Mouse (Mus musculus) heart, embryonic 10.5 days (tissue): ENCODE data around the gene Map3k20. TPM values are rescaled to one million over a fixed set of nuclear protein-coding genes. Genes with fewer than 3 reads are reported as not detected.
A peak's percentile ranks its signal among the peaks of the same experiment; 100 is the strongest.

Source experiments
- DNase-seq: peaks from one replicate; pipeline ENCODE4 v3.0.0-alpha.2; 2017; ENCODE audit warnings: low spot score
- H3K27ac ChIP-seq: fragments of 300-500 bp; sonication (generic); 2 replicates; pipeline ENCODE4 v1.5.1; 2016; ENCODE audit warnings: mild to moderate bottlenecking
- H3K27me3 ChIP-seq: fragments of 300-500 bp; sonication (generic); 2 replicates; pipeline ENCODE4 v1.6.1; 2016; ENCODE audit warnings: mild to moderate bottlenecking; ENCODE audit not compliant: poor library complexity, insufficient read depth, severe bottlenecking
- H3K36me3 ChIP-seq: fragments of 300-500 bp; sonication (generic); 2 replicates; pipeline ENCODE4 v1.6.1; 2016; ENCODE audit warnings: mild to moderate bottlenecking, moderate library complexity
- H3K4me1 ChIP-seq: fragments of 300-500 bp; sonication (generic); 2 replicates; pipeline ENCODE4 v1.6.1; 2016; ENCODE audit warnings: mild to moderate bottlenecking
- H3K4me3 ChIP-seq: fragments of 300-500 bp; sonication (generic); 2 replicates; pipeline ENCODE4 v1.5.1; 2016; ENCODE audit warnings: mild to moderate bottlenecking, moderate library complexity
- H3K9me3 ChIP-seq: fragments of 300-500 bp; sonication (generic); 2 replicates; pipeline ENCODE4 v1.6.1; 2016; ENCODE audit warnings: mild to moderate bottlenecking, moderate library complexity
- WGBS: fragments of 180-500 bp; shearing (Covaris S2); methylation state at CpG from one replicate; pipeline ENCODE4 v1.1.7; 2016; 5-methylcytosine and 5-hydroxymethylcytosine counted together
- polyA plus RNA-seq: library from polyadenylated mRNA; unstranded; fragments of >200 nt; fragmentation: Nextera tagmentation; extraction: Ambion mirVana; gene quantifications from 2 replicates; pipeline ENCODE4 v1.2.1, GENCODE M21; 2016

The Map3k20 gene
- polyA plus RNA-seq, 1 experiment from 2014 or later = 27.9 TPM

- DNase-seq = no peak
- H3K4me1 ChIP-seq = peaks cover 10% of the 10 kb centered on the region; the same call in 1 of the 2 replicates
- peaks cover 67% of the 10 kb centered on the region for H3K36me3 ChIP-seq
- H3K9me3 ChIP-seq = no peaks in the 10 kb centered on the region
- no peaks in the 10 kb centered on the region for H3K27me3 ChIP-seq
- 91% methylated on average over 5 of the region's 5 CpGs for WGBS
- H3K27ac ChIP-seq = no peak overlapping the region
- H3K4me3 ChIP-seq = no peak overlapping the region
These were observed 91.5 kb downstream of the Map3k20 start for GRCm38 (mm10) chr2:72376946-72377345.

GRCm38 (mm10) chr2:72379425-72379824, 94.0 kb downstream of the Map3k20 start:
- no peaks in the 10 kb centered on the region for H3K27me3 ChIP-seq
- H3K36me3 ChIP-seq = peaks cover 46% of the 10 kb centered on the region
- H3K4me1 ChIP-seq = 0 out of 2 replicates have a peak, but pooled peaks cover 2% of the 10 kb centered on the region
- no peak overlapping the region for H3K27ac ChIP-seq
- DNase-seq = no peak
- H3K4me3 ChIP-seq = no peak overlapping the region
- no peaks in the 10 kb centered on the region for H3K9me3 ChIP-seq
- 93% methylated on average over 11 of the region's 11 CpGs for WGBS

- H3K36me3 ChIP-seq = peaks cover 46% of the 10 kb centered on the region
- no peaks in the 10 kb centered on the region for H3K27me3 ChIP-seq
- no peak overlapping the region for H3K4me3 ChIP-seq
- no peaks in the 10 kb centered on the region for H3K9me3 ChIP-seq
- DNase-seq = no peak
- WGBS = 73% methylated on average over 6 of the region's 6 CpGs
- no peak overlapping the region for H3K27ac ChIP-seq
- no peaks in the 10 kb centered on the region for H3K4me1 ChIP-seq
These were observed 97.2 kb downstream of the Map3k20 start for GRCm38 (mm10) chr2:72382662-72383061.

- Histone ChIP-seq H3K27ac (no peak overlapping the region), H3K36me3 (peaks cover 46% of the 10 kb centered on the region)
- 68% methylated on average over 11 of the region's 11 CpGs for WGBS
These were observed 97.9 kb downstream of the Map3k20 start for GRCm38 (mm10) chr2:72383321-72383720.

GRCm38 (mm10) chr2:72389411-72389810, 104.0 kb downstream of the Map3k20 start:
- Histone ChIP-seq H3K27ac (no peak overlapping the region), H3K36me3 (peaks cover 33% of the 10 kb centered on the region), H3K4me1 (peaks cover 20% of the 10 kb centered on the region; the same call in 1 of the 2 replicates), H3K4me3 (no peak overlapping the region), H3K9me3 (no peaks in the 10 kb centered on the region), H3K27me3 (no peaks in the 10 kb centered on the region)
- no peak for DNase-seq
- 79% methylated on average over 13 of the region's 13 CpGs for WGBS

More at GRCm38 (mm10) chr2:72383321-72383720, 97.9 kb downstream of the Map3k20 start:
- no peak for DNase-seq
- no peaks in the 10 kb centered on the region for H3K4me1 ChIP-seq
- H3K9me3 ChIP-seq = no peaks in the 10 kb centered on the region
- H3K4me3 ChIP-seq = no peak overlapping the region
- H3K27me3 ChIP-seq = no peaks in the 10 kb centered on the region

GRCm38 (mm10) chr2:72389942-72390341, 104.5 kb downstream of the Map3k20 start:
- Histone ChIP-seq H3K27me3 (no peaks in the 10 kb centered on the region), H3K36me3 (peaks cover 34% of the 10 kb centered on the region), H3K9me3 (no peaks in the 10 kb centered on the region), H3K27ac (no peak overlapping the region; the same call in 1 of the 2 replicates), H3K4me3 (no peak overlapping the region), H3K4me1 (peaks cover 20% of the 10 kb centered on the region; the same call in 1 of the 2 replicates)
- 21% methylated on average over 9 of the region's 9 CpGs for WGBS
- peak; percentile 89 for DNase-seq

- Histone ChIP-seq H3K4me1 (peaks cover 20% of the 10 kb centered on the region; the same call in 1 of the 2 replicates), H3K27me3 (no peaks in the 10 kb centered on the region), H3K4me3 (no peak overlapping the region), H3K27ac (peak overlapping the region; percentile 67; the same call in 1 of the 2 replicates), H3K36me3 (peaks cover 36% of the 10 kb centered on the region), H3K9me3 (no peaks in the 10 kb centered on the region)
- WGBS = 58% methylated on average over 6 of the region's 6 CpGs
- DNase-seq = no peak
These were observed 105.0 kb downstream of the Map3k20 start for GRCm38 (mm10) chr2:72390474-72390873.

- Histone ChIP-seq H3K36me3 (peaks cover 38% of the 10 kb centered on the region), H3K27me3 (no peaks in the 10 kb centered on the region), H3K27ac (peak overlapping the region; percentile 67; the same call in 1 of the 2 replicates), H3K4me1 (peaks cover 20% of the 10 kb centered on the region; the same call in 1 of the 2 replicates), H3K4me3 (no peak overlapping the region), H3K9me3 (no peaks in the 10 kb centered on the region)
- DNase-seq = no peak
- 48% methylated on average over 4 of the region's 4 CpGs for WGBS
These were observed 105.6 kb downstream of the Map3k20 start for GRCm38 (mm10) chr2:72391024-72391423.

- no peaks in the 10 kb centered on the region for H3K27me3 ChIP-seq
- no peak overlapping the region for H3K27ac ChIP-seq
- H3K4me1 ChIP-seq = peaks cover 20% of the 10 kb centered on the region; the same call in 1 of the 2 replicates
- no peak overlapping the region for H3K4me3 ChIP-seq
- H3K36me3 ChIP-seq = peaks cover 39% of the 10 kb centered on the region
- 94% methylated on average over 2 of the region's 2 CpGs for WGBS
- H3K9me3 ChIP-seq = no peaks in the 10 kb centered on the region
- no peak for DNase-seq
These were observed 106.3 kb downstream of the Map3k20 start for GRCm38 (mm10) chr2:72391721-72392120.

GRCm38 (mm10) chr2:72392316-72392715, 106.9 kb downstream of the Map3k20 start:
- 83% methylated on average over 4 of the region's 4 CpGs for WGBS
- H3K9me3 ChIP-seq = no peaks in the 10 kb centered on the region
- DNase-seq = no peak
- no peak overlapping the region for H3K27ac ChIP-seq
- H3K4me3 ChIP-seq = no peak overlapping the region
- H3K27me3 ChIP-seq = no peaks in the 10 kb centered on the region
- H3K36me3 ChIP-seq = peaks cover 43% of the 10 kb centered on the region
- peaks cover 20% of the 10 kb centered on the region; the same call in 1 of the 2 replicates for H3K4me1 ChIP-seq

GRCm38 (mm10) chr2:72396934-72397333, 111.5 kb downstream of the Map3k20 start:
- 92% methylated on average over 6 of the region's 6 CpGs for WGBS
- Histone ChIP-seq H3K36me3 (peaks cover 49% of the 10 kb centered on the region), H3K4me3 (no peak overlapping the region)

GRCm38 (mm10) chr2:72398227-72398626, 112.8 kb downstream of the Map3k20 start:
- no peaks in the 10 kb centered on the region for H3K9me3 ChIP-seq
- 19% methylated on average over 13 of the region's 13 CpGs for WGBS
- no peaks in the 10 kb centered on the region for H3K27me3 ChIP-seq
- H3K27ac ChIP-seq = peak overlapping the region; percentile 16; the same call in 1 of the 2 replicates
- peaks cover 9% of the 10 kb centered on the region for H3K4me1 ChIP-seq
- H3K36me3 ChIP-seq = peaks cover 57% of the 10 kb centered on the region
- DNase-seq = peak; percentile 87
- H3K4me3 ChIP-seq = 0 out of 2 replicates have a peak overlapping the region, but pooled peaks have one; percentile 3

More at GRCm38 (mm10) chr2:72396934-72397333, 111.5 kb downstream of the Map3k20 start:
- DNase-seq = no peak
- Histone ChIP-seq H3K4me1 (peaks cover 9% of the 10 kb centered on the region), H3K9me3 (no peaks in the 10 kb centered on the region), H3K27ac (no peak overlapping the region), H3K27me3 (no peaks in the 10 kb centered on the region)

GRCm38 (mm10) chr2:72399469-72400195, 114.2 kb downstream of the Map3k20 start:
- WGBS = 86% methylated on average over 12 of the region's 12 CpGs

More at GRCm38 (mm10) chr2:72399469-72400195, 114.2 kb downstream of the Map3k20 start:
- Histone ChIP-seq H3K27ac (no peak overlapping the region), H3K4me1 (peaks cover 9% of the 10 kb centered on the region), H3K36me3 (peaks cover 54% of the 10 kb centered on the region), H3K27me3 (no peaks in the 10 kb centered on the region), H3K4me3 (no peak overlapping the region), H3K9me3 (no peaks in the 10 kb centered on the region)
- DNase-seq = no peak
